Mouse (Mus musculus): ENCODE measurements around the gene Wdr95.

Wdr95 gene

GRCm38 (mm10) chr5:149634409-149635035, 106.0 kb downstream of the Wdr95 start:
- no peak for DNase-seq

- no peak for DNase-seq
These were observed 107.1 kb downstream of the Wdr95 start for GRCm38 (mm10) chr5:149635556-149635955.

- DNase-seq = peak; percentile 97
These were observed 107.8 kb downstream of the Wdr95 start, which contains the start of gene Hsph1 for GRCm38 (mm10) chr5:149636075-149636920. Hsph1 (minus strand) TSS chr5:149636376.

GRCm38 (mm10) chr5:149637306-149637705, 108.8 kb downstream of the Wdr95 start:
- no peak for DNase-seq

- DNase-seq = no peak
These were observed 112.9 kb downstream of the Wdr95 start for GRCm38 (mm10) chr5:149641277-149641892.

- DNase-seq = no peak
These were observed 113.9 kb downstream of the Wdr95 start for GRCm38 (mm10) chr5:149642366-149642765.

- no peak for DNase-seq
These were observed 114.5 kb downstream of the Wdr95 start for GRCm38 (mm10) chr5:149642783-149643509.

GRCm38 (mm10) chr5:149647367-149648115, 119.1 kb downstream of the Wdr95 start:
- no peak for DNase-seq

- DNase-seq = no peak
These were observed 119.7 kb downstream of the Wdr95 start for GRCm38 (mm10) chr5:149648196-149648595.

GRCm38 (mm10) chr5:149648895-149649406, 120.5 kb downstream of the Wdr95 start:
- DNase-seq = no peak

- DNase-seq = no peak
These were observed 121.2 kb downstream of the Wdr95 start for GRCm38 (mm10) chr5:149649499-149650178.

GRCm38 (mm10) chr5:149650179-149650553, 121.7 kb downstream of the Wdr95 start:
- no peak for DNase-seq

GRCm38 (mm10) chr5:149655636-149656035, 127.2 kb downstream of the Wdr95 start:
- no peak for DNase-seq

- DNase-seq = no peak
These were observed 129.5 kb downstream of the Wdr95 start for GRCm38 (mm10) chr5:149658022-149658421.

- DNase-seq = no peak
These were observed 130.4 kb downstream of the Wdr95 start for GRCm38 (mm10) chr5:149658741-149659413.

GRCm38 (mm10) chr5:149659414-149659780, 130.9 kb downstream of the Wdr95 start:
- no peak for DNase-seq

GRCm38 (mm10) chr5:149661428-149661827, 132.9 kb downstream of the Wdr95 start:
- DNase-seq = no peak

Measured in right cerebral cortex, postnatal 14 days (tissue).